Mouse (Mus musculus): ENCODE results near the gene Abcg8. TPM values are rescaled to one million over a fixed set of nuclear protein-coding genes. Genes with fewer than 3 reads are reported as not detected.

Abcg8 gene
- not detected for polyA plus RNA-seq (2017; shearing (Covaris generic))

DNA sequence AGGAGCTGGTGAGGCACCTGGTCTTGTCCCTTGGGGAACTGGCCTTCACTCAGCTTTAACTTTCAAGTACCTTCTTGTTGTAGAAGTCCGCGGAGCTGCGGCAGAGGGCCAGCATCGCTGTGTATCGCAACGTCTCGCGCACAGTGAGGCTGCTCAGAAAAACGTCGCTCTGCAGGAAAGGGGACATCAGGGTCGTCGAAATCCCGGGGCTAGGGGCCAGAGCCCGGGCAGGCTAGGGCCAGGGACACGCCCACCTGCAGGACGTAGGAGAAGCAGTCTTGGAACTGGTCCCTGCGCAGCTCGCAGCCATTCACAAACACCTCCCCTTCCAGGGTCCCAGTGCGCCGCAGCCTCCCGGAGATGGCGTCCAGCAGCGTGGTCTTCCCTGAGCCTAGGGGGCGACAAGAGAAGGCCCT lies at the start of gene Abcg8:
Gene Abcg8, plus strand, starts transcription at position 352 of the 416 bp plus-strand sequence.

DNA sequence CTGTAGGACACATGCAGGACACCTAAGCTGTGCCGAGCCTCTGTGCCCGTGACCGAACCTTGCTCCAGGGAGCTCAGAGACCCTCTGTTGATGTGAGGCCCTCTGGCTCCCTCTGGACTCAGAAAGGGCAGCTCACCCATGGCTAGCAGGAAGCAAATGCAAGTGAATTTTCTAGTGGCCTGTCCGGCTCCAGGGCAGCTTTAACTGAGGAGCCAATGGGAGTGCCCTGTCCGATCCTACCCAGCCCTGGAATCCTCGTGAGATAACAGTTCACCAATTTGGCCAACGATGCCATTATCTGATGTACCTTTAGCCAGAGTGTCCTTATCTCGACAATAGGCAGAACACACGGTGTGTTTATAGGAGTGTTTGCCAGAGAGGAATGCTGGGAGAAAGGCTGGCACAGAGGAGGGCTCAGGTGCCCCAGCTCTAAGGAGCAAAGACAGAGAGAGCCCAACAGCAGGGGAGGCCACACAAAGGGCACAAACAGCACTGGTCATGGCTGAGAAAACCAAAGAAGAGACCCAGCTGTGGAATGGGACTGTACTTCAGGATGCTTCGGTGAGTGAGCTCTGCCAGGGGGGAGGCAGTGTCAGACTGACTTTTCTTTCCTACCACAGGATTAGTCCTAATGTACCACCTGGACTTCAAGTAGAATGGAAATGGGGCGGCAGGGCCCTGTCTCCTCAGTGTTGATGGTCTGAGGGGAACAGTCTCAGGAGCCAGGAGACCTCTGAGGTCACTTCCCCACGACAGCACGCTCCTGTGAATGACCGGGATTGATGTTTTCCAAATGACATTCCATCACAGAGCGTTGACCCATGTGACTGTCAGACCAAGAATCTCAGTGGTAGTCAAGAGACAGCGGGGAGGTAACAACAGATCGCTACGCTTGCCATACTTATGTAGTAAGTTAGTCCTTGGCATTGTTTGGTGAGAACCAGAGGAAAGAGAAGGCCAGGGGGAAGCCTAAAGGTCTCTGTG lies 6.9 kb downstream of the Abcg8 start, which contains the start of gene Abcg5:
Gene Abcg5, minus strand, starts transcription at position 278 of the 984 bp plus-strand sequence.

Other genes starting within 250 kb of the Abcg8 start
- gene Thada, start 210.1 kb upstream of the Abcg8 start, polyA plus RNA-seq (2017; shearing (Covaris generic)), result 182 TPM
- gene Plekhh2, start 164.4 kb upstream of the Abcg8 start, polyA plus RNA-seq (2017; shearing (Covaris generic)), result not detected
- 0.74 TPM for gene Dync2li1, start 49.8 kb upstream of the Abcg8 start, polyA plus RNA-seq (2017; shearing (Covaris generic))
- gene Abcg5, start 6.7 kb downstream of the Abcg8 start, polyA plus RNA-seq (2017; shearing (Covaris generic)), result not detected
- 30.7 TPM for gene Lrpprc, start 114.5 kb downstream of the Abcg8 start, polyA plus RNA-seq (2017; shearing (Covaris generic))